Mouse (Mus musculus) erythroblast, embryonic 14.5 days (primary cell): ENCODE data around the gene Ankrd33.

Source experiments
- GATA1 ChIP-seq: IDR thresholded peaks from 2 replicates; pipeline ENCODE4 v1.6.1; 2012; ENCODE audit warnings: low read length, inconsistent platforms, mixed read lengths
- TAL1 ChIP-seq: IDR thresholded peaks from 3 replicates; pipeline ENCODE4 v1.6.1; 2012; ENCODE audit warnings: low read length, inconsistent platforms, mixed read lengths

- TF ChIP-seq GATA1, result no peak
- no peak for TF ChIP-seq TAL1
These were observed 10.0 kb upstream of the Ankrd33 start for GRCm38 (mm10) chr15:101105496-101105994.
